Mouse (Mus musculus): ENCODE results near the gene Aurkb. TPM values are rescaled to one million over a fixed set of nuclear protein-coding genes. Genes with fewer than 3 reads are reported as not detected.

Gene Aurkb
- polyA plus RNA-seq, 2 experiments = 109 to 124 TPM

DNA sequence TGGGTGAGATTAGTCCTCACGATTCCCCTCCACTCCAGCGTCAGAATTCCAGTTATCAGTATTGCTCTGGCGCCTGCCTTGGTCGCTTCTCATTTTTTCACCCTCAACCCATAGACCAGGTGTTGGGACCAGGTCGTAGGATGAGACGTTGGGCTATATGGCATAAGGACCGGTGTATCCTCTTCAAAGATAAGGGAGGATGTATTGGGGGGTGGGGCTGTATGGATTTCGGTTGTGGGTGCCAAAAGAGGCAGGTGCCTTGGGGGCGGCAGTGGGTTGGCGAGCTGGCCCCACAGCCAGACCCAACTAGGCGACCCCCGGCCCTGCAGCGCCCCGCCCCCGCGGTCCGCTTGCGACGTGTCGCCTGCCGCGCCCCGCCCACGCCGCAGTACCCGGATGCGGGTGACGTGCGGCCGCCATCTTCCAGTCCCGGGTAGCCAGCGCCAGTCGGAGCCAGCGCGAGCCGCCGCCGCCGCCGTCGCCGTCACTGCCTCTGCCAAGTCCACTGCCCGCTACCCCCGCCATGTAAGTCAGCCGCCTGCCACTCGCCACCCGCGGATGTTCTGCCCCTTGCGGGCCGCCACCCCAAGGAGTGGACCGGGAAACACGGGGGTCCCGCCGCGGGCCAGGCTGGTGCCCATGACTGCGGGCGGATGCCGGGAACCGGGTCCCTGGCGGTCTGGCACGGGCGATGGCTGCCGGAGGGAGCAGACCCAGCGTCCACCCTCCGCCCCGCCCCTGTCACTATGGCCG lies 42.8 kb downstream of the Aurkb start, which contains the start of gene Vamp2:
TSS of gene Vamp2 (plus strand) at position 388 of the 753 bp plus-strand sequence.
- WGBS = 1% methylated on average over 41 of the region's 67 CpGs
- H3K9me3 ChIP-seq (ENCODE audit: control insufficient read depth, low read length) = no peaks in the 10 kb centered on the region

DNA sequence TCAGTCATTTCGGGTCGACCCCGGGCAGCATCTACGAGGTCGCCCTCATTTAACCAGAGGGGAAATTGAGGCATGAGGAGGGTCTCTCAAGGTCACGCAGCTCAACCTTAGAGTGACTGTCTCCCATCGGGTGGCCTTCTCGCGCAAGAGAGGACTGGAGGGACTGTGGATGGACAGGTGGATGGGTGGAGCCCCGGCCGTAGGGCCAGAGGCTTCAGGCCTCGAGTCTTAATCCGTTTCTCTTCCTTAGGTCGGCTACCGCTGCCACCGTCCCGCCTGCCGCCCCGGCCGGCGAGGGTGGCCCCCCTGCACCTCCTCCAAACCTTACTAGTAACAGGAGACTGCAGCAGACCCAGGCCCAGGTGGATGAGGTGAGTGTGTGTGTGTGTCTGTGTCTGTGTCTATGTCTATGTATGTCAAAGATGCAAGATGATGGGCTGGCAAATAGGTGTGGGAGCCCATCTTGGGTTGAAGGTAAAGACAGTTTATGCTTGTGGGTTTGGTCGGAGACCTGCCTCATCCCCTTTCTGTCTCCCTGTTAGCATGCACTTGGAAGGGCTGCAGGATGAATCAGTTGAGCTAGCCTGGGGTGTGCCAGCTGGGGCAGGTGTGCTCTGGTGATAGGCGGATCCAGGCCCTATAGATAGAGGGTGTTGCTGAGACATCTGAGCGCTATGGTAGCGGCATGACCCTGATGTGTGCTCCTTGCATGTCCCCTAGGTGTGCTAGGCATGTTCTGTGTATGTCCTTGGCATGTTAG lies 43.6 kb downstream of the Aurkb start:
- Histone ChIP-seq H3K36me3 (ENCODE audit: control insufficient read depth, insufficient read depth, low read length) (peaks cover 35% of the 10 kb centered on the region), H3K9me3 (ENCODE audit: control insufficient read depth, low read length) (no peaks in the 10 kb centered on the region), H3K4me2 (replicated peaks; ENCODE audit: low read depth, low read length, severe bottlenecking) (peak overlapping the region; percentile 90), H3K27me3 (ENCODE audit: control insufficient read depth, insufficient read depth, low read length) (no peaks in the 10 kb centered on the region), H3K27ac (replicated peaks; ENCODE audit: low read depth, low read length) (peak overlapping the region; percentile 87), H3K4me1 (ENCODE audit: control insufficient read depth, insufficient read depth, low read length) (peaks cover 19% of the 10 kb centered on the region), H3K4me3 (replicated peaks; ENCODE audit: low read length) (peak overlapping the region; percentile 99), H3K9ac (ENCODE audit: low read depth, low read length, severe bottlenecking) (peak overlapping the region; percentile 99)
- TF ChIP-seq POLR2A (IDR thresholded peaks at IDR 0.05; ENCODE audit: borderline replicate concordance, extremely low read depth, insufficient read depth, insufficient read length) = no peak
- 0 out of 2 replicates have a peak, but pooled peaks have one; percentile 5 for ATAC-seq (ENCODE audit: low FRiP score, low read depth)
- 12% methylated on average over 25 of the region's 25 CpGs for WGBS
- DNase-seq (ENCODE audit: low spot score) = no peak

More for the DNA sequence above, 42.8 kb downstream of the Aurkb start, which contains the start of gene Vamp2:
- Histone ChIP-seq H3K9ac (ENCODE audit: low read depth, low read length, severe bottlenecking) (peak within 1 kb of the TSS; percentile 99), H3K4me3 (replicated peaks; ENCODE audit: low read length) (peak within 1 kb of the TSS; percentile 99), H3K36me3 (ENCODE audit: control insufficient read depth, insufficient read depth, low read length) (peaks cover 35% of the 10 kb centered on the region), H3K4me2 (replicated peaks; ENCODE audit: low read depth, low read length, severe bottlenecking) (peak within 1 kb of the TSS; percentile 90), H3K27me3 (ENCODE audit: control insufficient read depth, insufficient read depth, low read length) (no peaks in the 10 kb centered on the region), H3K4me1 (ENCODE audit: control insufficient read depth, insufficient read depth, low read length) (peaks cover 19% of the 10 kb centered on the region), H3K27ac (replicated peaks; ENCODE audit: low read depth, low read length) (peak within 1 kb of the TSS; percentile 87)
- TF ChIP-seq POLR2A (IDR thresholded peaks at IDR 0.05; ENCODE audit: borderline replicate concordance, extremely low read depth, insufficient read depth, insufficient read length) = 0 out of 2 replicates have a peak, but pooled peaks have one; percentile 8
- DNase-seq (ENCODE audit: low spot score) = peak; percentile 86
- peak; percentile 90 for ATAC-seq (ENCODE audit: low FRiP score, low read depth)

DNA sequence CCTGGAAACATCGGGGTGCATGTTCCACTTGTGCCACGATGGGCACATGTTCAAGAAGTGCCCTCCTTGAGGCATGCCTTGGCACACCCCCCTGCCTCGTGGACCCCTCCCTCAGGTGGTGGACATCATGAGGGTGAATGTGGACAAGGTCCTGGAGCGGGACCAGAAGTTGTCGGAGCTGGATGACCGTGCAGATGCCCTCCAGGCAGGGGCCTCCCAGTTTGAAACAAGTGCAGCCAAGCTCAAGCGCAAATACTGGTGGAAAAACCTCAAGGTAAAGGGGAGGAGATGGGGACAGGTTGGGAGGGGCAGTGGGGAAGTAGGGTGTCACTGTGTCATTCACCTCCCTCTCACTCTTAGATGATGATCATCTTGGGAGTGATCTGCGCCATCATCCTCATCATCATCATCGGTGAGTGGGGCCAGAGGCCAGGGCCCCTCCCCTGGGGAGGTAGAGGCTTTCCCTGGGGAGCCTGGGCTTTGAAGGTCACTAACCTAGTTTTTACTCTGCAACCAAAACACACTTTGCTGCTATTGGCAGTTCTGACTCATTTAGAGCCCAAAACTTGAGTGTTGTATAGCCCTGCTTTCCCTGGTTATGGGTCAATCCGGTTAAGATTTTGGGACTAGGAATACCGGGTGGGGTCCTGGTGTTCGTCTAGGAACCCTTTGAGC lies 44.3 kb downstream of the Aurkb start:
- ATAC-seq (ENCODE audit: low FRiP score, low read depth) = no peak
- Histone ChIP-seq H3K36me3 (ENCODE audit: control insufficient read depth, insufficient read depth, low read length) (peaks cover 35% of the 10 kb centered on the region), H3K27ac (replicated peaks; ENCODE audit: low read depth, low read length) (no peak overlapping the region), H3K9ac (ENCODE audit: low read depth, low read length, severe bottlenecking) (peak overlapping the region; percentile 99), H3K4me3 (replicated peaks; ENCODE audit: low read length) (peak overlapping the region; percentile 99), H3K27me3 (ENCODE audit: control insufficient read depth, insufficient read depth, low read length) (no peaks in the 10 kb centered on the region), H3K9me3 (ENCODE audit: control insufficient read depth, low read length) (no peaks in the 10 kb centered on the region), H3K4me1 (ENCODE audit: control insufficient read depth, insufficient read depth, low read length) (peaks cover 22% of the 10 kb centered on the region), H3K4me2 (replicated peaks; ENCODE audit: low read depth, low read length, severe bottlenecking) (peak overlapping the region; percentile 90)
- WGBS = 84% methylated on average over 12 of the region's 12 CpGs
- TF ChIP-seq POLR2A (IDR thresholded peaks at IDR 0.05; ENCODE audit: borderline replicate concordance, extremely low read depth, insufficient read depth, insufficient read length) = no peak
- no peak for DNase-seq (ENCODE audit: low spot score)

DNA sequence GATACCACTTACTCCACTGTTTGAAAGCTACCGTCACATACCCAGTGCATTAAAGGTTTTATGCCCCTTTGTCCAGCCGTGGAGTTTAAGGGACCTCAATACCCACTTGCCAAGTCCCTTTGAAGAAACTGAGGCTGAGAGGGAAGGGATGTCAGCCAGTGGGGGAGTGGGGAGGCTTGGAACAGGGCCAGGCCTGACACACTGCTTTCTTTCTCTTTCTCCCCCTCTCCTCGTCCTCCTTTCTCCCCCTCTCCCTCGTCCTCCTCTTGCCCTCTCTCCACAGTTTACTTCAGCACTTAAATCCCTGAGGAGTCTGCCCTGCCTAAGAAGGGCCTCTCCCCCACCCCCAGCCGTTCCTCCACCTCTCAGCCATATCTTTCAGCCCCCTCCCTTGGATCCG lies 44.9 kb downstream of the Aurkb start:
- no peak for DNase-seq (ENCODE audit: low spot score)
- 67% methylated on average over 6 of the region's 6 CpGs for WGBS
- H3K27ac ChIP-seq (replicated peaks; ENCODE audit: low read depth, low read length) = no peak overlapping the region
- no peak for TF ChIP-seq POLR2A (IDR thresholded peaks at IDR 0.05; ENCODE audit: borderline replicate concordance, extremely low read depth, insufficient read depth, insufficient read length)
- peak overlapping the region; percentile 99; the same call in 1 of the 2 replicates for H3K9ac ChIP-seq (ENCODE audit: low read depth, low read length, severe bottlenecking)
- peaks cover 22% of the 10 kb centered on the region for H3K4me1 ChIP-seq (ENCODE audit: control insufficient read depth, insufficient read depth, low read length)
- ATAC-seq (ENCODE audit: low FRiP score, low read depth) = no peak
- peak overlapping the region; percentile 99 for H3K4me3 ChIP-seq (replicated peaks; ENCODE audit: low read length)
- no peaks in the 10 kb centered on the region for H3K9me3 ChIP-seq (ENCODE audit: control insufficient read depth, low read length)
- H3K27me3 ChIP-seq (ENCODE audit: control insufficient read depth, insufficient read depth, low read length) = no peaks in the 10 kb centered on the region
- H3K36me3 ChIP-seq (ENCODE audit: control insufficient read depth, insufficient read depth, low read length) = peaks cover 35% of the 10 kb centered on the region
- H3K4me2 ChIP-seq (replicated peaks; ENCODE audit: low read depth, low read length, severe bottlenecking) = peak overlapping the region; percentile 90
